Mouse (Mus musculus): Measurements from ENCODE around the gene Sec14l5.

DNA sequence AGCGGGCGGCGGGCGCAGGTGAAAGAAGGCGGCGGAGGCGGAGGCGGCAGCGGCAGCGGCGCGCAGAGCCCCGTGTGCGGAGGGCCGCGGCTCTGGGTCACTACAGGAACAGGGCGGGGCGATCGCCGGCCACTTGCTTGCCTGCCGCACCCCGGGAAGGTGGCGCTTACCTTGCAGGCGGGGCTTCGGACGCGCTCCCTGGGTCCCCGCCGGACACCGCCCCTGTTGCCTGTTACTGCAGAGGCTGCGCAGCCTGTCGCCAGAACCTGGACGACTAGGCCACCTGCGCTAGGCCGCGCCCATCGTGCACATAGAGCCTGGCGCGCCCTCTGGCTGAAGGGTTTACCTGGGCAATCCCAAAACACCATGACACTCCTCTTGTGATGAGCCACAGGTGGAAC lies 14.5 kb upstream of the Sec14l5 start, which contains the start of gene Ppl:
- TF ChIP-seq CTCF (IDR thresholded peaks at IDR 0.05; ENCODE audit: low read depth) (peak; percentile 77), EP300 (optimal IDR thresholded peaks at IDR 0.05) (no peak)

Measured in stomach, postnatal 0 days (tissue).